Mouse (Mus musculus) ovary, postnatal 10 days (tissue): ENCODE data around the gene Tmem132b.

ENCODE experiments used
- DNase-seq: peaks from one replicate; pipeline ENCODE4 v3.0.0; 2022; ENCODE audit warnings: low spot score

The Tmem132b gene

GRCm38 (mm10) chr5:125772756-125773155 is 241.2 kb downstream of the Tmem132b start:
- DNase-seq: no peak

DNA sequence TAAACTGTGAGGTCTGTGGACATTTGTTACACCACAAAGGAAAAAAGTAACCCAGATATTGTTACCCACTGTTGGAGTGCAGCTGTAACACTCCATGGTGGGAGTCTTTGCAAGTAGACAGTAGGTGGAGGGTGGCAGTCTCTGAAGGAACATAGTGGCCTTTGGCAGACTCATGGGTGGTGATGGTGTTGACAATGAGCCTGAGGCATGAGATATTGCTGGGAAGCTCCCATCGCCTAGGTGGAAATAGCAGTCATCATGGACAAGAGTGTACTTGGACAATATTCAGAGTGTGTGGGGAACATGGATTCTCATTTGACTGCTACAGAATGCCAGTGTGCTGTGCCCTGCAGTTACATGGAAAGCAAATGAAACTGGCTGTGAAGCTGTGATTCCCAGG is 248.8 kb downstream of the Tmem132b start:
- DNase-seq: no peak

DNA sequence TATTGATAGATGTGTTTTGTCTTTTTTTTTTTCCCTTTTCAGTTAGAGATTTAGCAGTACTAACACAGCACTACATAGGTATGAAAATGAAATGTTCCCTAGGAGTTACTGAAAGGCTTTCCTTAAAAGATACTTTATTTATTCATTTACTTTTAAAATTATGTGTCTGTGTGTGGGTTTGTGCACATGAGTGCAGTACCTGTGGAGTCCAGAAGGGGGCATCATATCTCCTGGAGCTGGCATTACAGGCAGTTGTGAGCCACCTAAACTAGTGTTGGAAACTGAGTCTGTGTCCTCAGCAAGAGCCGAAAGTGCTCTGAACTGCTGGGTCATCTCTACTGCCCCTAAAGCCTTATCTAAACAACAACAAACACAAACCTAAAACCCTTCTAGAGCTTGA is 261.1 kb downstream of the Tmem132b start:
- DNase-seq: no peak

DNA sequence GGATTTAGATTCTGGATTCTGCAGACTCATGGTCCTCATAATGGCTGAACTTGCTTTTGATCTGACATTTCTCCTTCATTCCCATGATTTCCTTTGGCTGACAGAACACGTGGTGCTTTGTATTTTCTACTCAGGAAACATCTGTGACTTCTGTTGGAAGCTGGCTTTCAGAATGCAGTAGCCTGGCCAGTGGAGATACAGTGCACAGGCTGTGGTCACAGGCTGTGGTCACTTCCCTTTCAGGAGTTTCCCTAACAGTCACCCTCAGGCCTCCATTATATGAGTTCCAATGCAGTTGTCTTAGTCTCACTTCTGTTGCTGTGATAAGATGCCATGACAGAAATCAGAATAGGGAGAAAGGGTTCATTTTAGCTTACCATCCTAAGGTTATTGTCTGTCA is 262.7 kb downstream of the Tmem132b start:
- DNase-seq: no peak

GRCm38 (mm10) chr5:125799622-125800021 is 268.0 kb downstream of the Tmem132b start:
- no peak for DNase-seq

DNA sequence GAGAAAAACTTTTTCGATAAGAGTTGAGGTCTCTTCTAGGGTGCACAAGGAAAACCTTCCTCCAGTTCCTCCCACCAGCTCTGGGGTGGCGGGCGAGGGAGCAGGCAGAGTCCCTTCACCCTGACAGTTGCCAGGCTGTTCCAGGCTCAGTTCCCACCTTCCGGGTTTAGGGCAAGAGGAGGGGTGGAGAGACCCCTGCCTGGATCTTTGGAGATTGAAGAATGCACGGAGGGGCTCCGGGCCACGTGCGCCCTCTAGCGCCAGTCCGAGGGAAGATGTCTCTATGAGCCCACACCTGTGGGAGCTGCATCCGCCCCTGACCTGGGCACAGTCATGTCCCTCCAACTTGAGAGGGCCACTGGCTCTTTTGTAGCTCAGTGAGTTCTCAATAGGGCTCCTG is 268.5 kb downstream of the Tmem132b start:
- no peak for DNase-seq

- DNase-seq: no peak
Measured at GRCm38 (mm10) chr5:125802801-125803200, 271.2 kb downstream of the Tmem132b start.

DNA sequence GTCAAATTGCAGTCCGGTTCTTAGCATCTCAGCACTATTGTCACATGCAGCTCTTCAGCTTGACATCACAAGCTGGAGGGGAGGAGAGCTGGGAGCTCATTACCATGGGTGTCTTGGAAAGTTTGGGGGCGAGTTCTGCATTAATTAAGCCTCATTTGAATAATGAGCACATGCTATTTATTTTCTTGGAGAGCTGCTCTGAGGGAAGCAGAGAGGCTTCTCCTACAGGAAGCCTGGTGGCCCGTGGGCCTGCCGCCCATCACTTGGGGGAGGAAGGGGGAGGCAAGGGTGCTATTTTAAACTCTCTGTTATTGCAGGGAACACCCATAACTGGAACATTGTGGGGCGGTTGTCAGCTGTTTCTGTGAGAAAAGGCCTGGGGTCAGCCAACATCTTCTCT is 273.8 kb downstream of the Tmem132b start:
- DNase-seq: no peak

DNA sequence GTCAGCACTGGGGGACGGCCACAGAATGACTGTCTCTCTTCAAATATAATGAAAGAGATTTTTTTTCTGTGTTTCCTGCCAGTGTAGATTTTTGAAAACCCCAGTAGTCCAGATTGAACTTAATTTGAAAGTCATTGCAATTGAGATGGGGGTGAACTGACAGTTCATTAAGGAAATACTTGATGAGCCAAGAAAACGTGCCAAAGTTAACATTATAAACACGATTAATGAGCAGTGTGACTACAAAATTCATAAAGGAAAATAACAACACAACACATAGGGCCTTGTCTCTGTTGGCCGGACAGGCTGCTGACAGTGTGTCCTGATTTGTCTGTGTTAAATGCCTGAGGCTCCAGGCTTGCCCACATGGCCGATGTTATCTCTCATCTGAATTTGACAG is 276.3 kb downstream of the Tmem132b start:
- no peak for DNase-seq

- DNase-seq: no peak
Measured at GRCm38 (mm10) chr5:125829342-125829741, 297.8 kb downstream of the Tmem132b start.

DNA sequence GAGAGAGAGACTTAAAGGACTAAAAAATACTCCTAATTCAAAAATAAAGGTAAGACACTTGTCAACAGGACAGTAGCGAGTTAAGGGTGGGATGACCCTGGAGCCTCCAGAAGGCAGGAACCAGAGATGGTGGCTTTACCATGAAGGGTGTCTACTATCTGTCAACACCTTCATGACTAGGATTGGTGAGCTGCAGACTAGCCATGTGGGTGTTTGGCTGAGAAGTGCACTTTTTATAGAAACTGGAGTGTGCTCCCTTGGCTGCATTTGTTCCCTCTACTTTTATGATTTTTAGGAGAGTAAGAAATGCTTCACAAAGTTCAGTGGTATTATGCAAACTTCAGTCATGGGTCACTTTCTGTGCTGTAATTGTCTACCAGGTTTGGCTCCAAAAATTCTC is 304.3 kb downstream of the Tmem132b start:
- DNase-seq: no peak

DNA sequence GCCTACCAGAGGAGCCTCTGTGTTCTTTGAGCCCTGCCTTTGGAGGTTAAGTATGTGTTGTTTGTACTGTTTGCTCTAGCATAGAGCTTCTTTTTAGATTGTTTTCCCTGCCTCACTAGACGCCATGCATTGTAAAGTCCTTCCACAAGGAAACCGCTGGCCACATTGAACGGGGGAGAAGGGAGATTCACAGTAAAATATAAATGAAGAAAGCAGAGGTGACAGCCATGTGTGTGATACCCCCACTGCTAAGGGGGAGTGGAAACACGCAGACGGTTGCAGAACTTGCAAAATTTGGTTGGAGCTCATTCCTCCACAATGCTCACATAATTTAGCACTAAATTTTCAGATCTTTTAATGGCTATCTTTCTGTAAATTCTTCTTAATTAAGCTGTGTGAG is 305.2 kb downstream of the Tmem132b start:
- no peak for DNase-seq
